Mouse (Mus musculus) spleen, postnatal 4 days (tissue): ENCODE data around the gene Mfap1a.
"Not testable (repeated sequence)": the region's sequence is repeated elsewhere in the genome, so short reads cannot be mapped to it uniquely, and the experiment has no call there.

ENCODE experiments used
- DNase-seq, 2 experiments: peaks; one replicate each; pipeline ENCODE4 v3.0.0; 2022; ENCODE audit warnings: low spot score in 2 of 2

Gene Mfap1a

DNA sequence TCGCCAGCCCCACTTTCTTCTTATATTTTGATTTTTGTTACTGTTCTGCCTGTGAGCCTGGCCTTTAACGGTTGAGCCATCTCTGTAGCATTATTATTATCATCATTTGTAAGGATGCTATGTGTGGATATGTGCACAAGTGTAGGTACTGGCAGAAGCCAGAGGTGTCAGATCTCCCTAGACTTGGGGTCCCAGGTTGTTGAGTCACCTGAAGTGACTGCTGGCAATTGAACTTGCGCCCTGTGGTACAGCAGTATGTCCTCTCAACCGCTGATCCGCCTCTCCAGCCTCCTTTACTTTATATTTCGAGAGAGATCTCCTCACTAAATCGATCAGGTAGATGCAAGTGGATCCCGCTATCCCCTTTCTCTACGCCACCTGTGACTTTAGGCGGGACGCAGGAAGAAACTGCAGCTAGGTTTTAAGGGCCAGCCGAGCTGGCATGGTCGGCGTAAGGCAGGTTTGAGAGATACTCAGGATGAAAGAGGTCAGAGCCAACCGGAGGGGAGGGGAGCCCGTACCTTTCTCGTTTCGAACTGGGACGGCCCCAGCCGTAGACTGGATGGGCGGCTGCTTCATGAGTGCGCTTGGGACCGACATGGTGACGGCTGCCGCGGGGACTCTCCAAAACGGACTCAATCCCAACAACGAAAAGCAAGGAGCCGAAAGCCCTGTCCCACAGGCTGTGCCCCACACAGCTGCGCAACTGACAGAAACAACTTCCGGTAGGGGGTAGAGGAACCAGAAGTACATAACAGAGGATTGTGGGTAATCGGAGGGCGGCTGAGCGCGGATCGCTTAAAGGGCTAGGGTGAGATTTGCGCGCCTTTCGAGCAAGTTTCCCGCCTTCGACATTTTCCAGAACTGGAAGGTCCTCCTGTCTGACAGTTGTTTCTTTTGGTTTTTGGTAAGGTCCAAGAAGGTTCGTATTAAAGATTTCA lies at the start of gene Mfap1a, which contains the start of gene Wdr76:
Gene Mfap1a, minus strand, starts transcription at position 724 of the 941 bp plus-strand sequence.
Gene Wdr76, plus strand, starts transcription at position 782 of the 941 bp plus-strand sequence.
- DNase-seq: peak; percentile 84 to 90

DNA sequence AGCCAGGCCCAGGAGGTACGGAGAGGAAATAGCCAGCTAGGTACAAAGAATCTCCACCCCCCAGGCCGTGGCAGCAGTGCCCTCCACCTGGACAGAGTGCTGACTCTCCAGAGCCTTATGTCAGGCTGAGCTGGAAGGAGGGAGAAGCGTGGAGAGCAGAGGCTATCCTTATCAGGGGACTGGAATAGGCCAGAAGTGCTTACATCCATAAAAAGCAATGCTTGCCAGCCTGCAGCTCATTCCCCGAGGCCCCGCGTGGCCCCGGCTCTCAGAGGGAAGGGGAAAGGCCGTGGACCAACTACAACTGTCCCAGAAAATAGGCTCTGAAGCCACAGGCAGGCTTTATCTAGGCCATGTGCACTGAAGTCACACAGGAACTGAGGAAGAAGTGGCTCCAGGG lies 44.8 kb upstream of the Mfap1a start:
- DNase-seq: no peak

DNA sequence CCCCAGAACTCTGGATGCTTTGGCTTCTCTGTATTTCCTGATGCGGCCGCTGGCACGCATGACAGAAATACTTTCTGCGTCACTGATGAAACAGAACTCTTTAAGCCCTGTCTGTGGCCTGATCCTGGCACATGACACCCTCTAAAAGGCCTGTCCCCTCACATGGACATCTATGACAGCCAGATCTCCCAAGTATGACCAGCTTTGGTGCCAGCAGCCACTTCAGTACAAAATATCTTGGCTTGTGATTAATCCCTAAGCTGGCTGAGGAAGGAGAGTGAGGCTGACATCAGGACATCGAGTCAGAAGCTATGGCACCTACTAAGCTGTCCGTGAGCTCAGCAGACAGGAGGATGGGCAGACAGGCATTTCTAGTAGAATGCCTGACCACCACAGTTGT lies 43.2 kb upstream of the Mfap1a start:
- no peak for DNase-seq

DNA sequence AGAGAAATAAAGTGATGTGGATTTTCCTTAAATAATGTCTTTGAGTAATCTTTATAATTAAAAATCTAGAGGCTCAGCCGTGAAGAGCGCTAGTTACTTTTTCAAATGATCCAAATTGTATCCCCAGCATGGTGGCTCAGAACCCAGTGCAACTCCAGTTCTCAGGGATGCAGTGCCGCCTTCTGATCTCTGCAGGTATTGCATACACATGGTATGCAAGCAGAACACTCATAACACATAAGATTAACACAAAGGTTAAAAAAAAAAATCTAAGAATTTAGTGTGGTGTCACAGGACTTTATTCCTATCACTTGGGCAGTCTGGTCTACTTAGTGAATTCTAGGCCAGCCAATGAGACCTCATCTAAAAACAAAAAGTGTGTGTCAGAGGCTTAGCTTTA lies 38.4 kb upstream of the Mfap1a start:
- no peak for DNase-seq

DNA sequence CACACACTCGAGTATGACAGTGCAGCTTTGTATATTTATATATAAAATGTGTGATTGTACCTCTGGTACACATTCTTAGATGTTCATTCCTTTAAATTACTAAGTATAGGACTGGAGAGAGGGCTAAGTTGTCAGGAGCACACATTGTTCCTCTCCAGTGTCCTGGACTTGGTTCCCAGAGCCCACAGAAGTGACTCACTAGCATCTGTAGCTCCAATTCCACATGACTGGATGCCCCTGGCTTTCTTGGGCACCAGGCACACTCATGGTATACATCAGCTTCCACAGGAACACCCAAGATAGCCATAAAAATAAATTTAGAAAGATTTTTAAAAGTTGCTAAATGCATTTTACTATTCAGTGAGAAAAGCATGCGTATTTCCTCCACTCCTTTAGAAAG lies 18.6 kb upstream of the Mfap1a start:
- DNase-seq: no peak

DNA sequence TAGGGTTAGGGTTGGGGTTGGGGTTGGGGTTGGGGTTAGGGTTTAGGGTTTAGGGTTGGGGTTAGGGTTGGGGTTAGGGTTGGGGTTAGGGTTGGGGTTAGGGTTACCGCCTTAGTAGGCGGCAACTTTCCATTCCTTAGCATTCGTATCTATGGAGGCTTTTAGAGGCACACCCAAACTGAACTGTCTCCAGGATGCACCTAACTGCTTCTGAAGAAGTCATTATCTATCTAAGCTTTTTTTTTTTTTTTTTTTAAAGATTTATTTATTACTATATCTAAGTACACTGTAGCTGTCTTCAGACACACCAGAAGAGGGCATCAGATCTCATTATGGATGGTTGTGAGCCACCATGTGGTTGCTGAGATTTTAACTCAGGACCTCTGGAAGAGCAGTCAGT lies 16.4 kb upstream of the Mfap1a start:
- DNase-seq: not testable (repeated sequence)

DNA sequence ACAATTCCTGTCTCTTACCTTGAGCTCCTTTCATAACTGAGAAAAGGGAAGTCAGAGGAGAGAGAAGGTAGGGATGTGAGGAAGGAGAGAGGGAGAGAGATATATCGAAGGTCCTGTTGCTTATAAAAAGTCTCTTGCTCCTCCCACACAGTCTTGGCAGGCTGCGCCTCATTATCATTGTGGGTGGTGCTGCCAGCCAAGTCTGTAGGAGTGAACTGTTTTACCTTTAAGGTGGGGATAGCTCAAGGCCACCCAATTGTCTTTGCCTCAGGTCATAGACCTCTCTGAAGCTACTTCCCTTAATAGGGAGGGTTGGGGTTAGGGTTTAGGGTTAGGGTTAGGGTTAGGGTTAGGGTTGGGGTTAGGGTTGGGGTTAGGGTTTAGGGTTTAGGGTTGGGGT lies 15.5 kb upstream of the Mfap1a start:
- DNase-seq: no peak

DNA sequence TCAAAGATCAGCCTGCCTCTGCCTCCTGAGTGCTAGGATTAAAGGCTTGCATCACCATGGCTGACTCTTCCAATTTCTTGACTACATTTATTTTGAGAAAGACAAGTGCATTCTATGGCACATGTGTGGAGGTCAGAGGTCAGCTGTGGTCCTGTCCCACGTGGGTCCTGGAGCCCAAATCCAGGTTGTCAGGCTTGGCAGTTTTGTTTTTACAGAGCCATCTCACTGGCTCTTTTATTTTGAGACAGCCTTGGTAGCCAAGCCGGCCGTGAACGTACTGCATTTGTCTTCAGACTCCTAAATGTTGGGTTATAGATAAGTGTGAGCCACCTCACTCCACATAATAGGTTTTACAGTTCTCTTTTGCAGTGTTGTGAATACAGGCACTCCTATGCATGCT lies 12.2 kb upstream of the Mfap1a start:
- DNase-seq: not testable (repeated sequence)

DNA sequence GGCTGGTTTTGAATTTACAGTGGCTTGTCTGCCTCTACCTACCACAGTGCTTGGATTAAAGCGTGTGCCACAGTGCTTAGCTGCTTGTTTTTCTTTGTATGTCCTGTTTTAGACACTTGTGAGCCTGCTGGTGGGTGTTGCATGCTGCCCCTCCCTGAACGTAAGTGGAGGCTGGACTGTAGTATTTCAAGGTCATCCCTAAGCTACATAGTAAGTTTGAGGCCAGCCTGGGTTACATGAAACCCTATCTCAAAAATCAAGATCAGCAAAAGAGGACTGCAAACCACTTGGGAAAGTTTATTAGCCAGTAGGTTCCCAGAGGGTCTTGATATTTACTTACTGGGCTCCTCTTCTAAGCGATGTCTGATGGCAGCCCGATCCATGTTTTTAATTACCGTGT lies 11.6 kb upstream of the Mfap1a start:
- no peak for DNase-seq

DNA sequence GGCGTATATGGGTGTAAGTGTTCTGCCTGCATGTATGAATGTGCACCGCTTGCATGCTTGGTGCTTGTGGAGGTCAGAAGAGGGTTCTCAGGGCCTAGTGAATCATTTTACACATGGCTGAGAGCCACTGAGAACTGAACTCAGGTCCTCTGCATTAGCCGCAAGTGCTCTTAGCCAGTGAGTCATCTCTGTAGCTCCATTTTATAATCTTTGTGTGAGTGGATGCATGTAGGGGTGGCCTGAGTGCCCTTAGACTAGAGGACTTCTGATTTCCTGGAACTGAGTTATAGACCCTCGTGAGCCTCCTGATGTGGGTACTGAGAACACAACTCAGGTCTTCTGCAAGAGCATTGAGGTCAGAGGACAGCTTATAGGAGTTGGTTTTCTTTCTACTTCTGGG lies 7.7 kb upstream of the Mfap1a start:
- no peak for DNase-seq

DNA sequence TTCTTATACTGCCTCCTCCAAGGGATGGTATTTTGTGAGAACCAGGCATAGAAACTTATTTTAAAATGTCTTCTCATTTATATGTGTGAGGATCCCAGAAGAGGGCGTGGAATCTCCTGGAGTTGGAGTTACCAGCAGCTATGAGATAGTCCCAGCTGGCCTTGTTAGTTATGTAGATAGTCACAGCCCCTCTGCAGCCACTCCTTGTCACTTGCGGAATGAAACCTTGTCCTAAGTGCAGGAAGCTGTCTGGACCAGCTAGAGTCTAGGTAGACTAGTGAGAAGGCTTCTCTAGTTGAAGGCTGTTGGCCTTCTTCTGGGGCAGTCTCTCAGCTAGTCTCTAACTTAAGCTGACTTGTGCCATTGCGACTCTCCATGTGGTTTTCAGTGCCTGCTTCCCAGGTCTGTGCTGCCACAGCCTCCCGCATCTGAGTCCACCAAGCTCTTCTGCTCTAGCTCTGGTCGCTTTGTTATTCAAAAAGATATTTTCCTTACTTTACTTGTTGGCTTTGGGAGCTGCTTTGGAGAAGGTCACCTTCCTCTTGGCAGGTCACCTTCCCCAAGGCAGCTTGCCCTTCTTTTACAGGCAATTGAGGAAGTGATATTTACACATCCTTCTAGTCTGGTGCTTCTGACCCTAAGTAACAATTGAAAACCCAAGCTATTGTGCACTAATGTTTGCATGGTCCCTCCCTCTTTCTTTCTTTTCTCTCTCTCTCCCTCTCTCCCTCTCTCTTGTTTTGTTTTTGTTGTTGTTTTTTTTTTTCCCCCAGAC lies 6.7 kb upstream of the Mfap1a start:
- not testable (repeated sequence) for DNase-seq

DNA sequence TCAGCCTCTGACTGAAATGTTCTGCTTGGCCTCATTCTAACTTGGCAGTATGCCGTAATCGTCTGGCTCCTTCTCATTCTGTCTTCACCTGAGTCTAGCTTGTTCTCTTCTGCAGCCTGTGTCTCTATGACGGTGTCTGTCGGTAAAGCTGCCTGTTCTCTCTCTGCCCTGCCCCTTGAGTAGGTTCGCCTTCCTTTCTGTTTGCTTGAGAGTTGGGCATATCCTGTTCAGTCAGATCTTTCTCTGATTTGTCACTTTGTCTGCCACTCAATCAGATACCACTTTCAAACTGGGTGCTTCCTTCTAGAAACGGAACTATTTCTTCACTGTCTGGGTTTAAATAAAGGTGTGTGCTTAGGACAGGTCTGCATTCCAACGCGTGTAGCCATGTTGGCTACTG lies 4.9 kb upstream of the Mfap1a start:
- DNase-seq: no peak

DNA sequence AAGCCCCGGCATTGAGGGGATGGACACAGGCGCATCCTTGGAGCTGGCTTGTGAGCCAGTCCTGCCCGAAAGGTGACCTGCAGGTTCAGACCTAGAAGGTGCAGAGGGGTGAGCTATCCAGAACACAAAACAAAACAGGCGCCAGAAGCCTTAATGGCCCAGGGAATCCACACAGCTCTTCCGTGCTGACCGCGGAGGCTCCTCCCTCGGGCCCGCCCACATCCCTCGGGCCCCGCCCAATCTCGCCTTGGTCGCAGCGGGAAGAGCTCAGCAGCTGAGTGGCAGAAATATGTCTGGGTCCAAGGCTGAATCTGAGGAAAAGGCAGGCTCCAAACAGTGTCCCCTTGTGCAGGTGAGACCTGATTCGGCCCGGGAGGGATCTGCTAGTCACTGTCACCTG lies 3.1 kb upstream of the Mfap1a start:
- peak; percentile 72 to 83 for DNase-seq

DNA sequence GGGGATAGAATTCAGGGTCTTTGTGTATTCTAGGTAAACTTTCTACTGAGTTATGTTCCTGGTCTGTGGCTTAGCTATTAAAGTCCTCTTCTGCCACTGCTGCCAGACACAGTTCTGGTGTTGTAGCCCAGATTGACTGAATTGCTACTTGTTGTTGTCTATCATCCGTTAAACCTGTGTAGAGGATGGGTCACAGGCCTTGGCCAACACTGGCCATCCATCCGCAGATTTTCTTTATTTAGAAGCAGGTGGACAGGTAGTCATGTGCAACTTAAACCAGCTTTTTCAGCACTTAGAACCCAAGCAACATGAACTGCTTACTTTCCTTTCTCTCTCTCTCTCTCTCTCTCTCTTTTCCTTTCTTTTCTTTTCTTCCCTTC lies 1.5 kb upstream of the Mfap1a start:
- DNase-seq: no peak

DNA sequence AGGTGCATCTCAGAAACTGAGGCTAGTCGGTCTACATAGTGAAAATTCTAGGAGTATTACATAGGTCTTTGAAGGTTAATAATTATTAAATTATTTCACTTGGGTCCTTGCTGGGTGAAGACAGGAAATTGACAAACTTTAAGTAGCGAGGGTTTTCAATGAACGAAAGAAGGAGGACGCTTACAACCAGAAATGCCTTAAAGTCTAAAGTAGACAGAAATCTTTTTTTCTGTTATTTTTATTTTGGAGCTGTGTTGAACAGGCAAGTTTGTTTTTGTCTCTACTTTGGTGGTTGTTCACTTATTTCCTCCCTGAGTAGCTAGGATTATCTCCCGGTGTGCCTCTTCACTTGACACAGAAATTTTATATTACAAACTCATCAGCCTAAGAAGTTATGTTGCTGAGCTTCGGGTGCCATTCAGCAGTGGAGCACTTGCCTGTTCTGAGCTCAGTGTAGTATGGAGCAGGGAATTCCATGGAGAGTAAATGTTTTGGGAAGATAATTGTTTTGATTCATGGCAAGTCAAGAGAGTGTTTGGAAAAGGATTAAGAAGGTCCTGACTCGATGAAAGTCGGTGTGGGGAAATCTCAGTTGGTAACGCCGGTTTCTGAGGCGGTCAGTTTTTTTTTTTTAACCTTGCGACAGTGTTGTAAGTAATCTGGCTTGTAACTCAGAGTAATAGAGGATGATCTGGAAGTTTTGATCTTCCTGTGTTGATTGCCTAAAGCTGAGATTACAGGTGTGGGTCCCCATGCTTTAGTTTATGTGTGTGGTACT lies 897 bp upstream of the Mfap1a start:
- no peak for DNase-seq

DNA sequence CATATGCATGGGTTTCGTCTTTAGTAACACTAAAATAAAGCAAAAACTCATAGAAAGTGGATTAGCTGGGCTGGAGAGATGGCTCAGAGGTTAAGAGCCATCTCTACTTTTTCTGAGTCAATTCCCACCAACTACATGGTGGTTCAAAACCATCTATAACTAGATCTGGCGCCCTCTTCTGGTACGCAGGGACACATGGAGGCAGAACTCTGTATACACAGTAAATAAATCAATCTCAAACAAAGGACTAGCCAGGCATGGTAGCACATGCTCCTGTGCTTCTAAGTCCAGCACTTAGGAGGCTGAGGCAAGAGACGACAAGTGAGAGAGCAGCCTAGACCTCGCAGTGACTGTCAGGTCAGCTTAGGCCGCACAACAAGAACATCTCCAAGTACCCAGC lies 4.9 kb downstream of the Mfap1a start:
- DNase-seq: not testable (repeated sequence)

DNA sequence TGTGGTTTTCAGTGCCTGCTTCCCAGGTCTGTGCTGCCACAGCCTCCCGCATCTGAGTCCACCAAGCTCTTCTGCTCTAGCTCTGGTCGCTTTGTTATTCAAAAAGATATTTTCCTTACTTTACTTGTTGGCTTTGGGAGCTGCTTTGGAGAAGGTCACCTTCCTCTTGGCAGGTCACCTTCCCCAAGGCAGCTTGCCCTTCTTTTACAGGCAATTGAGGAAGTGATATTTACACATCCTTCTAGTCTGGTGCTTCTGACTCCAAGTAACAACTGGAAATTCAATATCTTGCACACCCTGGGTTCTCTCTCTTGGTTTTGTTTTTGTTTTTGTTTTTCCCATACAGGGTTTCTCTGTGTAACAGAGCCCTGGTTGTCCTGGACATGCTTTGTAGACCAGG lies 22.1 kb downstream of the Mfap1a start:
- not testable (repeated sequence) for DNase-seq

DNA sequence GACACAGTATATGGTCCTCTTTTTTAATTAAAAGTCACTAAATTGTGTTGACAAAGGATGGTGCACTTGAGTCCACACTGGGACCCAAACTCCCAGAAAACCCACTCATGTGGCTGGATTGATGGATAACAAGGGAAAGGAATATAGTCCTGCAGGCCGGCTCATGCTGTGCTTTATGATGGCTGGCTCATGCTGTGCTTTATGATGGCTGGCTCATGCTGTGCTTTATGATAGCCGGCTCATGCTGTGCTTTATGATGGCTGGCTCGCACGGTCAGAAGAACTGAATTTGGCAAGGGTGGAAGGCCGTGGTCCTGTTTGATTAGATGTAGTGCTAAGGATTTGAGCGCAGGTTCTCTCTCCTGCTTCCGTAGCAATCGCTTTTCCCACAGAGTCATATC lies 22.9 kb downstream of the Mfap1a start:
- no peak for DNase-seq

DNA sequence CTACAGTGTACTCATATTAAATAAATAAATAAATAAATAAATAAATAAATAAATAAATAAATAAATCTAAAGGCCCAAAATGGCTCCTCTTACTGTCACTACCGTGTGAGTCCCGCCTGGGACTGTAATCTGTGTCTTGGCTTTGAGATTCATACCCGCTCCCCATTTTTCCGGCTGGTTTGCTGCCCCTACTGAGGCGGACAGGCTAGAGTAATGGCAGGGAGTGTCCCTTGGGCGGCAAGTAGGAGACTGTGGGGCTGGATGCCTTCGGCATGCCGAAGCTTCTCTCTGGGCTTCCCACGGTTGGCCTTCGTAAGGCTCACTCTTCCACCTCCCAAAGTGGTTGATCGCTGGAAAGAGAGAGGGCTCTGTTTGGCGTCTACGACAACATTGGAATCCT lies 25.5 kb downstream of the Mfap1a start:
- DNase-seq: not testable (repeated sequence)

DNA sequence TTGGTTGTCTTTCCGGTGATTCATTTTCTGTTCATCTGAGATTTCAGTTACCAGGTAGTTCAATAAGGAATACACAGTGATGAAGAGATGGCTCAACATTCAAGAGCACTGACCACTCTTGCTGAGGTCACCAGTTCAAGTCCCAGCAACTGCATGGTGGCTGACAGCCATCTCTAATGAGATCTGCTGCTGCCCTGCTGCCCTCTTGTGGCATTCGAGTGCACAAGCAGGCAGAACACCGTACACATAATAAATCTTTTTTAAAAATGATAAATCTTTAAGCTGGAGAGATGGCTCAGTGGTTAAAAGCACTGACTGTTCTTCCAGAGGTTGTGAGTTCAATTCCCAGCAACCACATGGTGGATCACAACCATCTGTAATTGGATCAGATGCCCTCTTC lies 26.0 kb downstream of the Mfap1a start:
- DNase-seq: peak; percentile 35 to 67

DNA sequence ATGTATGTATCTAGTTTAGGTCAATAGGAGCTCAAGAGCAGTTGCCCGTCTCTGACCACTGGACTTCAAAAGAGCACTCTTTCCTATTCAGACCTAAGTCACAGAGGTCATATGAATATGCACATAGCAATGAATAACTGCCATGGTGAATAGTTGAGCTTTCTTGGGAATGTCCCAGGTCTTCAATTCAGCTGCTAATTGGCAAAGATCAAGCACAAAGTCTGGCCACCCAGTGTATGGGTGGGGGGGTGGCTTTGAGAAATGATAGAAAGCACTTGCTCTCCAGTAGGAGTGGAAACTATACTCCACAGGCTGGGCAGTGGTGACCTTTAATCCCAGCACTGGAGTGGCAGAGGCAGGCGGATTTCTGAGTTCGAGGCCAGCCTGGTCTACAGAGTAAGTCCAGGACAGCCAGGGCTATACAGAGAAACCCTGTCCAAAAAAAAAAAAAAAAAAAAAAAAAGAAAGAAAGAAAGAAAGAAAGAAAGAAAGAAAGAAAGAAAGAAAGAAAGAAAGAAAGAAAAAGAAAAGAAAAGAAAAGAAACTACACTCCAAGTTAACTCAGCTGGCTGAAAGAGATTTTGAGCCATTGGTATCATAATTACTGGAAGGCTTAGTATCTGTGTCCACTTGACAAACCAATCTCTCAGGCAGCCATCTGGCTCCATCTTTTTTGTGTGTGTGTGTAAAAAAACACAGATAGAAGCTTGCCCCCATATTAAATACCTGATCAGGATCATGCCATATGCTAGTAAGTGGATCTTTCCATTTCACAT lies 28.8 kb downstream of the Mfap1a start:
- no peak for DNase-seq
